Mouse (Mus musculus) naive thymus-derived CD4-positive, alpha-beta T cell, adult 2 months (primary cell): ENCODE measurements around the gene Gm12888.
"Not testable (repeated sequence)": the region's sequence is repeated elsewhere in the genome, so short reads cannot be mapped to it uniquely, and the experiment has no call there.

Experiments used
- DNase-seq: peaks from one replicate; pipeline ENCODE4 v3.0.0-alpha.2; 2011; ENCODE audit warnings: low read depth

The Gm12888 gene

GRCm38 (mm10) chr4:121324817-121325216 lies at the start of gene Gm12888:
Gm12888 (minus strand) TSS chr4:121324917.
- not testable (repeated sequence) for DNase-seq
